Mouse (Mus musculus) gastrocnemius, postnatal 4 days (tissue): Measurements from ENCODE around the gene Zdhhc12. TPM values are rescaled to one million over a fixed set of nuclear protein-coding genes. Genes with fewer than 3 reads are reported as not detected.

Experiments used
- DNase-seq, 2 experiments: peaks; one replicate each; pipeline ENCODE4 v3.0.0; 2021 to 2022; ENCODE audit warnings: low spot score in 2 of 2, mixed read lengths in 2 of 2
- total RNA-seq, 2 experiments: library from RNA; stranded (reverse); gene quantifications; 2 replicates each; pipeline ENCODE4 v1.2.3; 2021

The Zdhhc12 gene
- total RNA-seq, 2 experiments from 2014 or later, result 4.5 to 5.7 TPM

GRCm38 (mm10) chr2:30106364-30106763 is 12.9 kb upstream of the Zdhhc12 start:
- no peak for DNase-seq

- DNase-seq, result no peak
These were observed 6.8 kb upstream of the Zdhhc12 start for GRCm38 (mm10) chr2:30100214-30100613.

GRCm38 (mm10) chr2:30095882-30096527 is 2.6 kb upstream of the Zdhhc12 start:
- DNase-seq, result peak in 1 of 2 experiments; percentile 61

GRCm38 (mm10) chr2:30094208-30094588 is 750 bp upstream of the Zdhhc12 start:
- no peak for DNase-seq

- no peak for DNase-seq
These were observed 1.0 kb downstream of the Zdhhc12 start for GRCm38 (mm10) chr2:30092280-30092918.

GRCm38 (mm10) chr2:30091521-30091920 is 1.9 kb downstream of the Zdhhc12 start:
- DNase-seq, result no peak

GRCm38 (mm10) chr2:30087310-30087709 is 6.1 kb downstream of the Zdhhc12 start:
- DNase-seq, result no peak

GRCm38 (mm10) chr2:30084632-30085031 is 8.8 kb downstream of the Zdhhc12 start:
- no peak for DNase-seq

- DNase-seq, result no peak
These were observed 9.3 kb downstream of the Zdhhc12 start for GRCm38 (mm10) chr2:30084113-30084512.

- DNase-seq, result no peak
These were observed 13.2 kb downstream of the Zdhhc12 start for GRCm38 (mm10) chr2:30080181-30080800.

GRCm38 (mm10) chr2:30078760-30079159 is 14.7 kb downstream of the Zdhhc12 start:
- DNase-seq, result no peak

- DNase-seq, result no peak
These were observed 15.1 kb downstream of the Zdhhc12 start for GRCm38 (mm10) chr2:30078349-30078712.

- peak; percentile 88 for DNase-seq
These were observed 15.7 kb downstream of the Zdhhc12 start, which contains the start of gene Pkn3 for GRCm38 (mm10) chr2:30077502-30078348. Gene Pkn3, plus strand, starts transcription at chr2:30077684.

- DNase-seq, result no peak
These were observed 16.5 kb downstream of the Zdhhc12 start for GRCm38 (mm10) chr2:30076959-30077358.

GRCm38 (mm10) chr2:30076439-30076838 is 17.0 kb downstream of the Zdhhc12 start:
- no peak for DNase-seq

- DNase-seq, result no peak
These were observed 17.8 kb downstream of the Zdhhc12 start for GRCm38 (mm10) chr2:30075625-30076024.

GRCm38 (mm10) chr2:30073285-30073684 is 20.2 kb downstream of the Zdhhc12 start:
- DNase-seq, result no peak

- no peak for DNase-seq
These were observed 20.6 kb downstream of the Zdhhc12 start for GRCm38 (mm10) chr2:30072875-30073274.

GRCm38 (mm10) chr2:30067962-30068361 is 25.5 kb downstream of the Zdhhc12 start:
- DNase-seq, result no peak

- peak in 1 of 2 experiments; percentile 43 for DNase-seq
These were observed 26.2 kb downstream of the Zdhhc12 start for GRCm38 (mm10) chr2:30067031-30067888.
